Mouse (Mus musculus): ENCODE data around the gene Siah1a. TPM values are rescaled to one million over a fixed set of nuclear protein-coding genes. Genes with fewer than 3 reads are reported as not detected.

The Siah1a gene
- polyA plus RNA-seq, 1 experiment from 2014 or later: 10.2 TPM

DNA sequence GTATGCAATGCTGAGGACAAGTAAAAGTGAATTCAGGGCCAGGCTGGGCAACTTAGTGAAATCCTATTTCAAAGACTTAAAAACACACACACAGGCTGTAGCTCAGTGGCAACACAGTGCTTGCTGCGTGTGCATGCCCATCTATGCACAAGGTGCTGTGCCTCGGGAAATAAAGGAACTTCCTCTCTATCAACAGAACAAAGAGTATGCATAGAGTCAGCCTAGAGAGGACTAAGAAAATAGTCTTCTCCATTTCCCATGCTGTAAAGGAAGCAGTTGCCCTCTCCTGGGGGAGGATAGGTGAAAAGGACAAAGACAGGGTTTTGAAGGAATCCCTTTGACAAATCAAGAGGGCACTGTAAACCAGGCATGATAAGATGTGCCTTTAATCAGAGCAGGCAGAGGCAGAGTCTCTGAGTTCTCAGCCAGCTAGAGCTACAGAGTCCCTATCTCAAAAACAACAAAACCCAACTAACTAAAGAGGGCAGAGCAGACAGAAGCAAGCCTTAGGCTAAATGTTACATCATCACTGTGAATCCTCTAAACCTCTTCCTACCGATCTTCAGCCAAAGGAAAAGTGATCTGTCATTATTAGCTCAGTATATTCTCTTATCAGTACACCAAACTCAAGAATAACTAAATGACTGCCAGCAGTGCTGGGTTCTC, 10.2 kb downstream of the Siah1a start:
- ATAC-seq (ENCODE audit: low read depth): no peak
- 12% methylated on average over 3 of the region's 3 CpGs for WGBS (ENCODE audit: insufficient replicate concordance)

DNA sequence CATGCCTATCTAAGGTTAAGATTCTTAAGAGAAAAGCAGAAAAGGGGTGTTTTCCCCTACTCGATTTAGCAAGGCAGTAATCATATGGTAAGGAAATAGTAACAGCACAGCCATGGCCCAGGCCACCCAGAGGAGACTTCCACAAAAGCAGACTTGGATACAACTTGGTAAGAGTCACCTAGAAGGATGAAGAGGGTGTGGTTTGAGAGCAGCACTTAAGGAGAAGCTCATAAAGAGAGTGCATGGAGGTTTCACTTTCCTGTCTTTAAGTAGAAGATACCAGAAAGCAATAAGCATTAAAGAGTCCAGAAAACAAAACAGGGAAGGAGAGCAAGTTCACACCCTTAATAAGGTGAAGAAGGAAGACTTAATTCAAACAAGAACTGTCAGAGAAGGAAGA, 10.8 kb downstream of the Siah1a start:
- WGBS (ENCODE audit: insufficient replicate concordance): 45% methylated on average over 1 of the region's 1 CpGs
- Histone ChIP-seq H3K4me3 (ENCODE audit: low read depth, low read length) (no peak overlapping the region), H3K9me3 (replicated peaks; ENCODE audit: control insufficient read depth, low read length) (no peaks in the 10 kb centered on the region), H3K9ac (ENCODE audit: low read depth, low read length) (no peak overlapping the region), H3K27ac (ENCODE audit: low read length) (no peak overlapping the region), H3K36me3 (ENCODE audit: control insufficient read depth, insufficient read depth) (no peaks in the 10 kb centered on the region), H3K27me3 (ENCODE audit: control insufficient read depth, insufficient read depth, low read depth, low read length) (no peaks in the 10 kb centered on the region), H3K4me2 (ENCODE audit: low read depth, low read length) (no peak overlapping the region), H3K4me1 (ENCODE audit: control insufficient read depth, low read depth, low read length) (peaks cover 16% of the 10 kb centered on the region)
- no peak for ATAC-seq (ENCODE audit: low read depth)

More for the DNA sequence above, 10.2 kb downstream of the Siah1a start:
- Histone ChIP-seq H3K36me3 (ENCODE audit: control insufficient read depth, insufficient read depth) (no peaks in the 10 kb centered on the region), H3K4me2 (ENCODE audit: low read depth, low read length) (no peak overlapping the region), H3K27me3 (ENCODE audit: control insufficient read depth, insufficient read depth, low read depth, low read length) (no peaks in the 10 kb centered on the region), H3K27ac (ENCODE audit: low read length) (no peak overlapping the region), H3K9me3 (replicated peaks; ENCODE audit: control insufficient read depth, low read length) (no peaks in the 10 kb centered on the region), H3K9ac (ENCODE audit: low read depth, low read length) (no peak overlapping the region), H3K4me3 (ENCODE audit: low read depth, low read length) (no peak overlapping the region), H3K4me1 (ENCODE audit: control insufficient read depth, low read depth, low read length) (peaks cover 16% of the 10 kb centered on the region)

DNA sequence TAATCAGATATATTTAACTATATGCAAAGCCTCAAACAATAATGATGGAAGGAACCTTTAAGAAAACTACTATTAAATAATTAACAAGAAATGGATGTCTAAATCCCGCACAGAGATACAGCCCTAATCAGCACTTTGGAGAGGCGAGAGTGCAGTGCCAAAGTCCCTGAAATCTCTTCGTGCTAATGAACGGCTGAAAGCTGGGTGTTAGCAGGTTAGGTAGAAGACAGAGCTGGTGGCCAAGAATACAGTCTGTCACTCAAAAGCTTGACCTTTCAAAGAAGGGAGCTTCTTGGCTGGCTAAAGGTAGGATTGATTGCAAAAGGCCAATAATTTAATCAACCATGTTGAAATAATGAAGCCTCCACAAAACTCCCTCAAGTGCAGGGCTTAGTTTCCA, 11.6 kb downstream of the Siah1a start:
- Histone ChIP-seq H3K27me3 (ENCODE audit: control insufficient read depth, insufficient read depth, low read depth, low read length) (no peaks in the 10 kb centered on the region), H3K4me2 (ENCODE audit: low read depth, low read length) (no peak overlapping the region), H3K9ac (ENCODE audit: low read depth, low read length) (no peak overlapping the region), H3K4me1 (ENCODE audit: control insufficient read depth, low read depth, low read length) (peaks cover 16% of the 10 kb centered on the region), H3K4me3 (ENCODE audit: low read depth, low read length) (no peak overlapping the region), H3K27ac (ENCODE audit: low read length) (no peak overlapping the region), H3K9me3 (replicated peaks; ENCODE audit: control insufficient read depth, low read length) (no peaks in the 10 kb centered on the region), H3K36me3 (ENCODE audit: control insufficient read depth, insufficient read depth) (no peaks in the 10 kb centered on the region)
- no peak for ATAC-seq (ENCODE audit: low read depth)
- WGBS (ENCODE audit: insufficient replicate concordance): 69% methylated on average over 4 of the region's 4 CpGs

DNA sequence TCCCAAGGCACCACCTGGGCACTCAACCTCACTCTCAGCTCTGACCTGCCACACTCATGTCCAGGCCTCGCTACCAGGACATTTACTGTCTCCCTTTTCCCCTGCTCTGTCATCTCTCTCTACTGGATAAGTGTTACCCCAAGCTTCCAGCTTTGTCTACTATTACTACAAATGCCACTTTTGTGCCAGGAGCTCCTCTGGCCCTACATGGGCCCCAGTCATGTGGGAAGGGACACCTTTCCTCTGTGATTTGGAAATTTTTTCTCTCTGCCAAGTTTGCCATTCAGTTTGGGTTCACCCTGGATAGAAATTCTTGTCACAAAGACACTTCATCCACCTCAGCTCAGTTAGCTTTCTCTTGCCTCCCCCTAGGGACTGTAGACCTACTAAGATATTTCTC, 14.9 kb downstream of the Siah1a start:
- peaks cover 24% of the 10 kb centered on the region for H3K4me1 ChIP-seq (ENCODE audit: control insufficient read depth, low read depth, low read length)
- H3K4me2 ChIP-seq (ENCODE audit: low read depth, low read length): no peak overlapping the region
- H3K9ac ChIP-seq (ENCODE audit: low read depth, low read length): no peak overlapping the region
- H3K27ac ChIP-seq (ENCODE audit: low read length): no peak overlapping the region
- no peaks in the 10 kb centered on the region for H3K27me3 ChIP-seq (ENCODE audit: control insufficient read depth, insufficient read depth, low read depth, low read length)
- no peaks in the 10 kb centered on the region for H3K36me3 ChIP-seq (ENCODE audit: control insufficient read depth, insufficient read depth)
- no peaks in the 10 kb centered on the region for H3K9me3 ChIP-seq (replicated peaks; ENCODE audit: control insufficient read depth, low read length)
- WGBS (ENCODE audit: insufficient replicate concordance): 86% methylated on average over 1 of the region's 1 CpGs
- ATAC-seq (ENCODE audit: low read depth): no peak
- H3K4me3 ChIP-seq (ENCODE audit: low read depth, low read length): no peak overlapping the region

DNA sequence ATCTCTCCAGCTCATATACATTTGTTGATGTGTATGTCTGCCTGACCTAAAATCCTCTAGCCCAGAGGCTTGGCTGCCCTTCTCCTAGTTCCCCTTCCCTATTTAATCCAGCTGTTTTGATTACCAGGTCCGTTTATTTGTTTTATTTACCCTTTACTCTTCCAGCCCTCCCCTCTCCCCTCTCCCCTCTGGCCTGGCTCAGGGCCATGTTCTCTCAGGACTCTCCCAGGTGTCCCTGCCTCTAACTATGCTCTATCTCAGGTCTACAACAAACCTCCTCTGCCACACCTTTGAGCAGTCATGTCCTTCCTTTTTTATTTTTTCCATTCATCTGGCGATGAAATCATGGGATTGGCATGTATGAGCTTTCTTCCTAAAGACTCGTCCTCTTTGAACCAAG, 15.4 kb downstream of the Siah1a start:
- Histone ChIP-seq H3K4me2 (ENCODE audit: low read depth, low read length) (no peak overlapping the region), H3K36me3 (ENCODE audit: control insufficient read depth, insufficient read depth) (no peaks in the 10 kb centered on the region), H3K4me1 (ENCODE audit: control insufficient read depth, low read depth, low read length) (peaks cover 18% of the 10 kb centered on the region), H3K4me3 (ENCODE audit: low read depth, low read length) (no peak overlapping the region), H3K9me3 (replicated peaks; ENCODE audit: control insufficient read depth, low read length) (no peaks in the 10 kb centered on the region), H3K9ac (ENCODE audit: low read depth, low read length) (no peak overlapping the region), H3K27ac (ENCODE audit: low read length) (no peak overlapping the region), H3K27me3 (ENCODE audit: control insufficient read depth, insufficient read depth, low read depth, low read length) (no peaks in the 10 kb centered on the region)
- 56% methylated on average over 3 of the region's 3 CpGs for WGBS (ENCODE audit: insufficient replicate concordance)
- ATAC-seq (ENCODE audit: low read depth): no peak

DNA sequence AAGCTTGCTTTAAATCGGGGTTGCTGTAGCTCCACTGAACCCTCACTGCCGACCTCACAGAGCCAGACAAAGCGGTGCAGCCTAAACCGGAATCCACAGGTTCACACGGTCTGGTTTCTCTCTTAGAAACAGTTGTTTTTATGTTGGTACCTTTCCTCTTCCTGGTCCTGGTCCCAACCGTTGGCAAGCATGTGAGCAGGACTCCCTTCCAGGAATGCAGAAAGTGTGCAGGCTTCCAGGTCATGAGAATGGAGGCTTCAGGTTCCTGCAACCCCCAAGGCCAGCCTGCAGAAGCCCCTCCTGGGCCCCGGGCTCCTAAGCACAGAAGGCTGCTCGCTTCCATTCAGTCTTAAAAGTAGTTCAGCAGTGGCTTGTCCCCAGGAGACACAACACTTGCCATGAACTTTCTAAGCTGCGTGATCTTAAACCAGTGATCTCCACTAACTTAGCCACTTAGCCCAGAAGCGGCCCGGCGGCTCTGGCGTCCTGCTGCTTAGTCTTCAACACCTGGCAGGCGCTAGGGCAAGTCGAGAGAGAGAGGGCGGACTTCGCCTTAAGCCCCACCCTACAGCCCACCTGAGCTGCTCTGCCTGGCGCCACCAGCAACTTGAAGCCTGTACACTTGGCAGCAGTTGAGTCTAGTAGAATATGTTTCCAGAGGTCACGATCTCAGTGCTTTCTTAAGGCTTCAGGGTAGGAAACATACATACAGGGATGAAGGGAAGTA, 17.3 kb downstream of the Siah1a start:
- Histone ChIP-seq H3K27me3 (ENCODE audit: control insufficient read depth, insufficient read depth, low read depth, low read length) (no peaks in the 10 kb centered on the region), H3K36me3 (ENCODE audit: control insufficient read depth, insufficient read depth) (peaks cover under 1% of the 10 kb centered on the region; the same call in 1 of the 2 replicates), H3K27ac (ENCODE audit: low read length) (no peak overlapping the region), H3K4me2 (ENCODE audit: low read depth, low read length) (no peak overlapping the region), H3K4me1 (ENCODE audit: control insufficient read depth, low read depth, low read length) (peaks cover 10% of the 10 kb centered on the region), H3K9me3 (replicated peaks; ENCODE audit: control insufficient read depth, low read length) (no peaks in the 10 kb centered on the region), H3K9ac (ENCODE audit: low read depth, low read length) (no peak overlapping the region), H3K4me3 (ENCODE audit: low read depth, low read length) (no peak overlapping the region)
- ATAC-seq (ENCODE audit: low read depth): no peak
- 75% methylated on average over 19 of the region's 19 CpGs for WGBS (ENCODE audit: insufficient replicate concordance)

DNA sequence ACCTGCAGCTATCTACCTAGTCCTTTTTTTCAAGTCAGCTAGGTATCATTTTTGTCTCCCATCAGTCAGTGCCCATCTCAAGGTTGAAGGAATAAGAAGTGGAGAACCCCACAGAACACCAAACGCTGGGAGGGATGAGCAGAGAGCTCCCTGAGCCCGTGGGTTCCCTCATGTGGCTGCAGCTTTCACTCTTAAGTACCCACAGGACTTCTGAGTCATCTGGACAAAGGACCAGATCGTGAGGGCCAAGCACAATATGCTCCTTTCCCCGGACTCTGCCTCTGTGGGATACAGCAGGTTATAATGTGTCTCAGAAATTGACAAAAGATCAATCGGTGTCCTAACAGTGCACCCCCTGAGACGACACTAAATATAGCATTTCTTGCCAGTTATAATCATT, 18.8 kb downstream of the Siah1a start:
- Histone ChIP-seq H3K4me3 (ENCODE audit: low read depth, low read length) (no peak overlapping the region), H3K36me3 (ENCODE audit: control insufficient read depth, insufficient read depth) (peaks cover 4% of the 10 kb centered on the region; the same call in 1 of the 2 replicates), H3K4me2 (ENCODE audit: low read depth, low read length) (no peak overlapping the region), H3K9me3 (replicated peaks; ENCODE audit: control insufficient read depth, low read length) (no peaks in the 10 kb centered on the region), H3K27me3 (ENCODE audit: control insufficient read depth, insufficient read depth, low read depth, low read length) (no peaks in the 10 kb centered on the region), H3K27ac (ENCODE audit: low read length) (no peak overlapping the region), H3K4me1 (ENCODE audit: control insufficient read depth, low read depth, low read length) (peaks cover 10% of the 10 kb centered on the region), H3K9ac (ENCODE audit: low read depth, low read length) (no peak overlapping the region)
- ATAC-seq (ENCODE audit: low read depth): no peak
- WGBS (ENCODE audit: insufficient replicate concordance): 66% methylated on average over 6 of the region's 6 CpGs

DNA sequence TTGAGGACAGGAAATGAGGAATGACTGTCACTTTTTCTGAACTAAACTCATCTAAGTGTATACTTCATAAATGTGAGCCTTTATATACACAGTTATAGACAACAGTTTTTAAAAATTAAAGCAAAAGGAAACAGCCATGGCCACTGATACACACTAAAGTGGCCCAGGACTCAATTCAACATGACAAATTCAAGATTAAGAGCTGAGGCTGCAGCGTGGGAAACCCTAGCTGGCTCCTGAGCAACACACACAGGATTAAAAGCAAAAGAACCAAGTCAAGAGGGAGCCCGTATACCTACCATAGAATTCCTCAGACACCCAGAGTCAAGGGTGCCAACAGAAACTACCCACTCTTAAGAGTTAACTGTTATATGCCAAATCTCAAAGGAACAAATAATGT, 24.2 kb downstream of the Siah1a start:
- peaks cover 6% of the 10 kb centered on the region; the same call in 1 of the 2 replicates for H3K36me3 ChIP-seq (ENCODE audit: control insufficient read depth, insufficient read depth)
- WGBS (ENCODE audit: insufficient replicate concordance): 71% methylated on average over 2 of the region's 2 CpGs

DNA sequence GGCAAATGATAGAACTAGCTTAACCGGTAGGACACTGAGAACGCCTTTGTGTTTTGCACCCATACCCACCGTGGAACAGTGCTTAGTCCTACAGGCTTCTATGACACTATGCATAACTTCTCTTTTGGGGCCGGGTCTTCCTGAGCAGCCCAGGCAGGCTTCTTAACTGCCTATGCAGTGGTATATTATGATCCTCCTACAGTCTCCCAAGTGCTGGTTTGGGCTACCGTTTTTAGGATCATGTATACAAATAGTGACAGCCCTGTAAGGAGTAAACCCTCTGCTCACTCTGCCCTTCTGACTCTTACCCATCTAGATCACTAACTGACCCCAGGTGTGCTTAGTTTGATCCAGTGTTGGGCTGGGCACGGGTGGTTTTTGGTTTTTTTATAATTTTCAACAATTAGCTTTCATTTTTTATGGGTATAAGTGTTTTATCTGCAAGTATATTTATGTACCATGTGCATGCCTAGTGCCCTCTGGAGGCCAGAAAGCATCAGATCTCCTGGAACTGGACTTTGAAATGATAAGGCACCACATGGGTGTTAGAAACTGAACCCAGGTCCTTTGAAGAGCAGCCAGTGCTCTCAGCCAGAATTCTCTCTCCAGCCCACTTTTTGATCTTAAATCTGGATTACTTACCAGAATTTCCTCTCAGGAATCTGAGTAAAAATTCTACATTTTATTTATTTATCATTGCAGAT, 24.8 kb downstream of the Siah1a start:
- no peak overlapping the region for H3K9ac ChIP-seq (ENCODE audit: low read depth, low read length)
- no peak overlapping the region for H3K27ac ChIP-seq (ENCODE audit: low read length)
- H3K36me3 ChIP-seq (ENCODE audit: control insufficient read depth, insufficient read depth): peaks cover 10% of the 10 kb centered on the region
- H3K9me3 ChIP-seq (replicated peaks; ENCODE audit: control insufficient read depth, low read length): no peaks in the 10 kb centered on the region
- 78% methylated on average over 6 of the region's 6 CpGs for WGBS (ENCODE audit: insufficient replicate concordance)
- ATAC-seq (ENCODE audit: low read depth): no peak
- no peaks in the 10 kb centered on the region for H3K4me1 ChIP-seq (ENCODE audit: control insufficient read depth, low read depth, low read length)
- H3K4me2 ChIP-seq (ENCODE audit: low read depth, low read length): no peak overlapping the region
- no peaks in the 10 kb centered on the region for H3K27me3 ChIP-seq (ENCODE audit: control insufficient read depth, insufficient read depth, low read depth, low read length)
- H3K4me3 ChIP-seq (ENCODE audit: low read depth, low read length): no peak overlapping the region

More for the DNA sequence above, 24.2 kb downstream of the Siah1a start:
- Histone ChIP-seq H3K27ac (ENCODE audit: low read length) (no peak overlapping the region), H3K4me2 (ENCODE audit: low read depth, low read length) (no peak overlapping the region), H3K9me3 (replicated peaks; ENCODE audit: control insufficient read depth, low read length) (no peaks in the 10 kb centered on the region), H3K4me1 (ENCODE audit: control insufficient read depth, low read depth, low read length) (no peaks in the 10 kb centered on the region), H3K27me3 (ENCODE audit: control insufficient read depth, insufficient read depth, low read depth, low read length) (no peaks in the 10 kb centered on the region), H3K4me3 (ENCODE audit: low read depth, low read length) (no peak overlapping the region), H3K9ac (ENCODE audit: low read depth, low read length) (no peak overlapping the region)
- no peak for ATAC-seq (ENCODE audit: low read depth)
